Mouse (Mus musculus): Measurements from ENCODE around the gene Tmem260.

Gene Tmem260

DNA sequence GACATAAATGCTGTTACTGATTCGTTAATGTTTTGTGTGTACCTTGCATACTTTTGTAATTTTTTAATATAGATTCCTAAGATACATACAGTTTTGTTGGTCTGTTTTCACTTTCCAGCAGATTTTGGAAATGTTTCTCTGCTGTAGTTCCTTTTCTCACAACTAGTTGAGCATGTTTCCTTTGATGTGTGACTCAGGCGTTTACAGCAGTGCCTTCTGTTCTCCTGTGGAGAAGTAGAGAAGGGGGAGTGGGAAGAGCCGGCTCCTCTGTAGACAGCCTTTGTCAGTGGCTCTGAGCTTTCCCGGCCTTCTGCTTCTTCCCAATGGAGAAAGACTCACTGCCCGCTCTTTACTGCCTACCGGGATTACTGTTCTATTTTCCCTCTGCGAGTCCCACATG lies 35.7 kb downstream of the Tmem260 start:
- no peak for DNase-seq (ENCODE audit: low spot score in 2 of 2)

DNA sequence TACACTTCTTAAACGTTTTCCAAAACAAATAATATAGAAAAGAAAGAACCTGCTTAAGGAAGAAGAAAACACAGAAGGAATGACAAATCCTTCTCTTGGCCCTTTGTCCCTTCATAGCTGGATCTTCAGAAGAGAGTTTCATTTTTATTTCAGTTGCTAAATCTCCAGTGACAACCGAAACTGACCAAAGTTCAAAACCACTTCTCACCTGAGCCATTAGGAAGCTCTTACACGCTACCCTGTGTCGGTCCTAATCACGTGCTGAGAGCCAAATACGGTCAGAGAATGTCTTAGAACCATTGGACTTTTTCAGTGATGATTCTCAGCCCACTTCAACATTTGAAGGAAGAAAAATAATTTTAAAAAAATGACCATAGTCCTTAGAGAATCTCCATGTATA lies 36.8 kb downstream of the Tmem260 start:
- DNase-seq (ENCODE audit: low spot score in 2 of 2) = no peak

DNA sequence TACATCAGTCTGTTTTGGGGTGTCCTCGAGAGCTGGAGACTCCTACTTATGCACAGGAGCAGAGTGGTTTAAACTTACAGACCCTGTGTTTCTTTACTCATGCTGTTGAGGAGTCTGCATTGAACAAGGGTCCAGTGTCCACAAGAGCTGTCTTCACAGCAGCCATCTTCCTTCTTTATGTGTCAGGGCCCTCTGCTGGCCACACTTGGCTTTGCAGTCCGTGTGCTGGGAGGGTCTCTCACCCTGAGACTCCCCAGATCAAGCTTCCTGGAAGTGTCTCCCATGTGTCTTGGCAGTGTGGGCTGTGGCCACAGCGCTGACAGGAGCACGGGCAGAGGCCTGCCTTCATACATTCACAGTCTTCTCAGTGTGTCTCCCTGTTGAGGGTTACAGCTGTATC lies 48.0 kb downstream of the Tmem260 start:
- peak; percentile 44 to 62 for DNase-seq (ENCODE audit: low spot score in 2 of 2)

DNA sequence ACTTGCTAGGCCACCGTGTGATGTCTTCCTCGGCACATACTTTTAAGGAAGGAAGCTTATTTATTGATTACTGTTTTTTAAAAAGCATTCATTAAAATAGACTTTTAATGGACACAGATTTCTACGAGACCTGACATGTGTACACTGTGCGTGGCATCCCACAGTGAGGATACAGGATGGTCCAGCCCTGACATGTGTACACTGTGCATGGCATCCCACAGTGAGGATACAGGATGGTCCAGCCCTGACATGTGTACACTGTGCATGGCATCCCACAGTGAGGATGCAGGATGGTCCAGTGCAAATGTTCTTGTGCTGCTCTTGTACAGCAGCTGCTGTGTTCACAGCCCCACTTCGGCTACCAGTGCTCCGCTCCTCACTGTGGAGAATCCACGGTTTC lies 56.6 kb downstream of the Tmem260 start:
- no peak for DNase-seq (ENCODE audit: low spot score in 2 of 2)

DNA sequence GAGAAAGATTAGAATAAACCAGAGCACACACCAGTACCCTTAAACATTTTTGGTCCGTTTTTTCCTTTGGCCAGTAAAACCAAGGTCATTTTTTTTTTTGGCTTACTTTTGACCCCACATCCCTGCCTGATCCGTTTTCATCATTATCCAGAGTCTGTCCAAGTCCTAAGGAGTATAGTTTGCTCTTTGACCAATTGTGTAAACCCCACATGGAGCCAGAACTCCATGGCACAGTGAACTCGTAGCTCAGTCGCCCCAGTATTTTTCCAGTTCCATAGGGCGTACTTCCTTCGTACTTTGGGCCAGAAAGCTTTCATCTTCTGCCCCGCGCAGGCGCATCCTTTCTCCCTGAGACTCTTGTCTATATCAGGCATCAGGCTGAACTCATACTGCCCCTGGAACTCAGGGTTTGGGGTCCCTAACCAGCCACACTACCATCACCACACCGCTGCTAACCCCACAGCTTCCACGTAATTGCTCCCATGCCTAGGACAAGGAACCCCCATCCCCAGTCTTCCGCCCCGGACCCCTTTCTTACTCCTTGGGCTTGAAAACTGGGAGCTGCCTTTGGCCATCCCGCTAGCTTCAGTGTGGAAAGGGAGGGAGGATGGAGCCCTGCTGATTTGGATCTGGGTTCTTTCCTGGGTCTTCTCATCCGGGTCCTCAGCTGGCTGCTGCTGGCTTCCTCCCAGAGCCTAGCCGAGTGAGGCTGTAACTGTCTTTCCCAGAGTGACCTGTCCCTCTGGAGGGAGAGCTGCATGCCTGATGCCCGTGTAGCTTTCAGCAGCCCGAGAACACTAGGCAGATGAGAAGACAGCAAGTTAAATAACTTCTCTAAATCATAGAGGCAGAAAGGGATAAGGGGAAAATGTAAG lies 58.0 kb downstream of the Tmem260 start:
- DNase-seq (ENCODE audit: low spot score in 2 of 2) = no peak

DNA sequence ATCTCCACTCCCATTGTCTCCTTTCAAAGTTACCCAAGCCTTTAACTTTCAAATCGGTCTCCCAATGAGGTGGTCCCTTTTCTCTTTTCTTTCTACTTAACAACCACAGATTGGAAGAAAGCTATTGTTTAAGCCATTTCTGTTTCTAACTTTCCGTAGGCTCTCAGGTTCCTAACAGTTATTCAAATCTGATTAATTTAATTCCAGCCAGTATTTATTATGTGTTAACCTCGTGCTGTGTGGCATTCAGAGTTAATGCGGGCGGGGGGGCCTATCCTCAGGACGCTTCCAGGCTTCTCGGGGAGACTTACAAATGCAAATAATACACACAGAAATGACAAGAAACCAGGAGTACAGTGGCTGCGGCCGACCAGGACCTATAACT lies 58.6 kb downstream of the Tmem260 start:
- no peak for DNase-seq (ENCODE audit: low spot score in 2 of 2)

DNA sequence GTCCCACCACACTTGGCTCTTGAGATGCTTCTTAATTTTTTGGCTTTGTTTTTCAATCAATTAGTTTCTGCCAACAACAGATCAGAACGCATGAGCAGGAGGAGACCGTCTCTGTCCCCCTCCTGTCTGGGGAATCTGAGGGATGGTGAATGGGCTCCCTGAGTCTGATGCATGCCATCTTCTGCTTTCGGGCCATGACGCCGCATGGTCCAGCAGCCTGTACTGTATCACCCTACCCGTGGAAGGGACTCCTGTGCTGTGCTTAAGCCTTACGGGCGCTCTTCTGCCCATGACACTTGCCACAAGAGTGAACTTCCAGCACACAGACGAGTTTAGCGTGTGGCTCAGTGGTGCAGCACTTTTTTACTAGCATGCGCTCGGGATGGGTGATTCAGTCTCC lies 59.7 kb downstream of the Tmem260 start:
- no peak for DNase-seq (ENCODE audit: low spot score in 2 of 2)

DNA sequence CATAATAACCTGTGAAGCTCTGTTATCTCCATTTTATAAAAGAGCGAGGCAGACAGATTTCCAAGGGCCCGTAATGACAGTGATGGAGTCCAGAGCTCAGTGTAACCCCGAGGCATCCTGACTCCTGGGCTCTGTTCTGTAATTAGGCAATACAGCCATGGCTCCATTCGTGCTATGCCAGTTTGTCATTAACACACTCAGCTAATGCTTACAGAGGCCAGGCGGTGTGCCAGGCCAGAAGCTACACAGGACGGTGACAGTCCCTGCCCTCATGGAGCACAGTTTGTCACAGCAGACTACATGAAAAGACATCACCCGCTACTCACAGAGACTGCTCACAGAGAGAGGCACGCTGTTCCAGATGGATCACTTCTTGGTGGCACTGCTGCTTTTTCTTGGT lies 61.5 kb downstream of the Tmem260 start:
- no peak for DNase-seq (ENCODE audit: low spot score in 2 of 2)

DNA sequence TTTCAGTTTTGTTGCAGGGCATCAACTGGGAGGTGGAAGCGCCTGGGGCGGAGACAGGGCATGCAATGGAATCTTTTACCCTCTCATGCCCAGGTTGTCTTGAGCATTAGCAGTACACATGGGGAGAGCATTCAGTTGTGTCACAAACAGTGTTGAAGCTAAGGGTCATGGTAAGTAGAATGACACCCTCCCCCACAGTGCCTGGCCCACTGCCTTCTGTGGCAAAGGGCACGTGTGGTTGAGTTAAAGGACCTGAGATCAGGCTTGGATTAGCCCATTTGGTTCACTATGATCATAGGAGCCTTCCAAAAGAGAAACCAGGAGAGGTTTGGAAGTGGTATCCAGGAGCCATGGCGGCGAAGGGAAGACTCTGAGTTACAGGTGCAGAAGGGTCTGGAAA lies 63.2 kb downstream of the Tmem260 start:
- DNase-seq (ENCODE audit: low spot score in 2 of 2) = no peak

DNA sequence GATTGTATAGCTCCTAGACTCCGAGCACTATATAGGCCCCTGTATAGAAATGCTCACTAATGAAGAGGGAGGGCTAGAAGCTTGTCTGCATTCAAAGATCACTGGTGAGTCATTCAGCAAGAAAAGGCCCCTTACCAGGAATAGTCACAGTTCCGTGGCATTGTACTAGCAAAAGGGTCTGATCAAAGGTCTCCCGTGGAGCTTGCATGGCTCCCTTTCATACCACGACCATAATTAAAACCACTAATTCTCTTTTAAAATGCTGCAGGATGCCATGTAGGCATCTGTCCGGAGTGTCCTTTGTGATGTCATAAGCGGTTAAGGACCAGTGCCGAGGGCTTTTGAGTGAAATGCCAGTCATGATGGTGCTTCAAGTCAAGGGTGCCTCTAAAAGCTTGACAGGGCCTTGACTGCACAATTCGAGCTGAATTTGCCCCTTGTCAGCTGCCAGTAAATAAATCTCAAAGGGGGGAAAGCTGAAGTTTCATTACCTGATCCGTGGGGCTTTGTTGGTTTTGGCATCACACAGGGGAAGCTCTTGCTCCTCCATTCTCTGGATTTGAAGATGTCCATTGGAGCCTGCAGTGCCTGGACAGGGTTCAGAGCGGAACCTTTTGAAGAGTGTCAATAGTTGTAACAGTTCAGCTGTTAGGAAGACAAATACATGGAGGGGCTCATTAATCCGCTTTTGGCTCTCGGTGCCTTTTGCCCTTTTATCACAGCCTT lies 67.3 kb downstream of the Tmem260 start:
- no peak for DNase-seq (ENCODE audit: low spot score in 2 of 2)

DNA sequence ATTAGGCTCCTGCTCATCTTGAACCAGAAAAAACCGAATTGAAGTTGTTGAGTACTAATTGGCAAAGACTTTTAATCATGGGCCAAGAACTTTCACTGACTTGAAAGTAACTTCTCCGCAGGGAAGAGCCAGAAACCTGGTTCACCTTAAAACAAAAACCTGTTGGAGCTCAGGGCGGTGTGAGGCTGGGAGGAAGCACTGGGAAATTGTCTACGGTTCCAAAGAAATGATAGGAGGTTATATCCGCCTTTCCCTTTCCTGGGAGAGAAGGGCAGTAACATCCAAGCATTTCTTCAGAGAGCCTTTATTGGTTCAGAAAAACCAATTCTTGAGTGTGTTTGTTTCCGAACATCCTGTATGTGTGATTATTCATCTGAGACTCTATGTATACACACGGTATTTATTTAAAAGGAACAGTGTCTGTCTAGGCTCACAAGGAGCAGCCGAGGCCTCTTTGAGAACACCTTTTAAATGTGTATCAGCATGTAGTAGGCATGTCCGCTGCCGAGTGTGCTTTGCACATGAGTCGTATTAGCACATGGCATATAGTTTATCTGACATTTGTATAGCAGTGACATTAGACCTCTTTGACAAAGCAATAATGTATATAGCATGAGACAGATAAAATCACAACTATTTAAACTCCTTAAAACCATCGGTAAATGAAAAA lies 68.0 kb downstream of the Tmem260 start:
- DNase-seq (ENCODE audit: low spot score in 2 of 2) = no peak

DNA sequence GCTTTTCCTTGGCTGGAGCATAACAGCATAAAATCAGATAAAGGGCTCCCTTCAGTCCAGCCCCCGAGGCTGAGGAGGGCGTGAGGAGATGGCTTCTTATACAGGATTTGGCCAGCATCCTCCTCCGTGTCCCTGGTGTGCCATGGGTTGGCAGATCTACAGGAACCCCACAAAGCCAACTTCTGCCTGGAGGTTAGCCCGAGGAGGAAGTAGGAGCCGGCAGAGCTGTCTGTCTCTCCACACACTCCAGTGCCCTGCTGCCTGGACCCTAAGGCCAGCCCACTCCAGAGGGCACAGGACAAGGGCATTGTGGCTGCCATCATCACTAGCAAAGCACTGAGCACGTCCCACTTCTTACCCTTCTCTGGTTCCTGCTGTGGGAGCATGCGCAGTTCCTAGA lies 68.7 kb downstream of the Tmem260 start:
- DNase-seq (ENCODE audit: low spot score in 2 of 2) = no peak

DNA sequence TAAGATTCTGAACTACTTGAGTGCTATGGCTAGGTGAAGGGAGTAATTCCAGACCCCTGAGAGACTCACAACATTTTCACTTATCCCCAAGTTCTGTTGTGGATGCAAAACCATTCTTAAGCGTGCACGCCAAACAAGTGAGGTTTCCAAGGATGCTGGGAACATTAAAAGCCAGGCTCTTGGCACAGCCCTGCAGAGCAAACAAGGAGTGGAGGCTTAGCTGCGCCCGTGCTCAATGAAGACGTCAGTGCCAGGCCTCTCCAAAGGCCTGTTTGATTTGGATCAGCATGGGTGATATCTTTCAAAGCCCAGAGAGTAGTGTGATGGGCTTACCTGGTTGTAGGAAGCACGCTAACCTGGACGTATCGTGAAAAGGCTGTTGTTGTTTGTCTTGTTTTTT lies 69.6 kb downstream of the Tmem260 start:
- DNase-seq (ENCODE audit: low spot score in 2 of 2) = no peak

DNA sequence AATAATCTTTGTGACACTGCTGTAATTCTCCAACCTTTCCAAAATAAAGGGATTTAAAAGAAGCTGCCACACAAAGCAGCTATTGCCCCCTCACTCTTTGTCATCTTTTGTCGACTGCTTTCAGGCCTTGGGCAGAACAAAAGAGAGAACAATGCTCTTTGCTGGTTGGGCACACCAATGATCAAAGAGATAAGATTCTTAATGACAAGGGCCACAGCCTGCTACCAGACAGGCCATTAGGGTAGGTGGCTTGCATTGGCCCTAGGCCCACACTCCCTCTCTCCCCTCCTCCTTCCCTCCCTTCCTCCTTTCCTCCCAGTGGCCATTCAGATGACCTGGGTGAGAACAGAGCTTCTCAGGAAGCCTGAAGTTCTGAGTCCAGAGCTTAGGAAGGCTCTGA lies 77.4 kb downstream of the Tmem260 start:
- no peak for DNase-seq (ENCODE audit: low spot score in 2 of 2)

DNA sequence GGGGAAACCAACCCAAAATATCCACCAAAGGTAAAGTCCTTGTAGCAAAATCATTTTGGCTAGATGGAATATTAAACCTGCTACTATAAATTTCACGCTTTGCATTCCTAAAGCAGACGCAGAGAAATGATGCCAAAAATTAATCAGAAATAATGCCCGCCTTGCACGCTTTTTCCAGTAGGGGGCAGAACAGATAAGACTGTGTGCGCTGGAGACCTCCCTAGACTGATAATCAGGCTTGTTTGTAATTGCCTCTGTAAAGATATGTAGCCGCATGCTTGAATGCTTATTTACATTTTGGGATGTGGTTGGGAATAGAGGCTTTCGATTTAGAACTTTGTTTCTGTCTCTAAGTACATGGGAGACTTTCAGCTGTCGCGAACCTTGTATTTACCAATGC lies 78.2 kb downstream of the Tmem260 start:
- no peak for DNase-seq (ENCODE audit: low spot score in 2 of 2)

DNA sequence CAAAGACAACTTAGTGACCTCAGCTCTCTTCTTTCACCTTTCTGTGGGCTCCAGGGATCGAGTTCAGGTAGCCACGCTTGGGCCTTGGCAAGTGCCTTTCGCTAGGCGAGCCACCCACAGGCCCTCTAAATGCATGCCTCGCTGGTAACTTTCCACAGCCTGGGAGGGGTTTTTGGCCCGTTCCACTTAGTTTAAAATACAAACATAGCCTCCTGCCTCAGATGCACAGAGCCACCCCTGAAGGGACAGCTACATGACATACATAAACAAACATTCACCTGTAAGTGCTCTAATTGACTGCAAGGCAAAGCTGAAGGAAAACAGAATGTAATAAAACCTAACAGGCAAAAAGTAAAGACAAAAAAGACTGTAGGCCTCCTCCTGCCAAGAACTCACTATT lies 79.1 kb downstream of the Tmem260 start:
- DNase-seq (ENCODE audit: low spot score in 2 of 2) = no peak

DNA sequence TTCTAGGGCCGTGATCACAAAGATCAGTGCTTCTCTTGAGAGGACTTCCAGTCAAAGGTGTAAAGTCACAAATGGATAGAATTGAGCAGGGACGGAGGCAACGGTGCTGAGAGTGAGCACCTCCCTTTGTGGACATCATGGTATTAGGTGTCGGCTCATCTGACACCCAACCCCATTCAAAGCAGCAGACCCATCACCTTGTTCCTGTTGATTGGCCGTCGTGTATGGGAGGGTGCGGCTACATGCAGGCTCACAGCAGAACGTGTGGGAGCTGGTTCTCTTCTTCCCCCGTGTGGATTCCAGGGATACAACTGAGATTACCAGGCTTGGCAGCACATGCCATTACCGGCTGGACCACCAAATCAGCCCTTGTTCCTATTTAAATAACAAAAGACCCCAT lies 84.7 kb downstream of the Tmem260 start:
- no peak for DNase-seq (ENCODE audit: low spot score in 2 of 2)

DNA sequence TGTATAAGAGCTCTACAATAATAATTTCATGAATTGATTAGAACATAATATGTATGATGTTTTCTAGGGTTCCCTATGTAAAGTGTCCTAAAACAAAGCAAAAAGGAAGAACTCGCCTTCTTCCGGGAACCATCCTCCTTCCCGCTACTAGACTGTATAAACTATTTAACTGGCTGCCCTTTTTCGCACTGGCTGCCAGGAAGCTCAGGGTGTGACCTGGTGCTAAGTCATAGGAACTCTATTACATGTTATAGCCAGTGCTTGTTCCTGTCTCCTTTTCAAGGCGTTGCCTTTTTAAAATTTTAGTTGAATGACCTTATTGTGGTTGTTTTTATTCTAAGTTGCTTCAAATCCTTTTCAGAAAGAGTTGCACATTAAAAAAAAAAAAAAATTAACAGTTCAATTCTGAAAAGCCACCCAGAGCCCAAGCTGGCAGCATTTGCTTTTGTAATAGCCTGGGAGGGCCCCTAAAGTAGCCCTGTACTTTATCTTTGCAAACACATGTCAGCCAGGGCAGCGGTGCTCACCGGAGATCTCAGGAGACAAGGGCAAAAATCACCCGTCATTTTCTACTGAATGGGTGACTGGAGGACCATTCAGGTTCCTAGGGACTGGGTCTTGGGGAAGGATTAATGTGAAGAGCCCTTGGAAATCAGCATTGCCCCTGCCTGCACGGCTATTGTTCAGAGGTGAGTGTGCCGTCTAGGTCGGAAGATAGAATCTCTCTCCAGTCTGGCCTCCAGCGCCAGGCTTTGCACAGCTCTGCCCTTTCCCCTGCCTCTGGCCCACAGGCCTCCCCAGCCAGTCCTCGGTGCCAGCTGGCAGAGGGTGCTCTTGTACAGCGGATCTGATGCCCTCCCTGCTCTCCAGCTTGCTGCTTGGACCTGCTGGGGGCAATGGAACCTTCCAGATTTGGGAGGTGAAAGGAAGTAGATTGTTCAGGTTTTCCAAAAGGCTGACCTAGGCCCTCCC lies 92.2 kb downstream of the Tmem260 start:
- no peak for DNase-seq (ENCODE audit: low spot score in 2 of 2)

DNA sequence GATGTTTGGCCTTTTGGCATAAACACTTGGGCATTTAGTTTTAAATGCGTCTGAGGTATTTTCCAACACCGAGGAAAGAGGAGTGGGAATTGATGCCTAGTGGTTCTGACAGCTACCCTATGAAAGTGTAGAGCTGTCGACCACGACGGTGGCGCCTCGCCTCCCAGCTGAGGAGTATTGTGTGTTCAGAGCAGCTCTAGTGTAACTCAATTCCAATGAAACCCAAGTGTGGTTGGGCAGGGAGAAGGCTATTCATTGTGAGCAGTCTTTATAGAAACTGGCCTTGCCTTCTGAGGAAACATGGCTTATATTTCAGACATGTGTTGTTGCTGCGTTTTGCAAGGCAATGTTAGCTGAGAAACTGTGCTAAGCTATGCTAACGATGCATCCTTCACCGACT lies 99.2 kb downstream of the Tmem260 start:
- DNase-seq (ENCODE audit: low spot score in 2 of 2) = no peak

DNA sequence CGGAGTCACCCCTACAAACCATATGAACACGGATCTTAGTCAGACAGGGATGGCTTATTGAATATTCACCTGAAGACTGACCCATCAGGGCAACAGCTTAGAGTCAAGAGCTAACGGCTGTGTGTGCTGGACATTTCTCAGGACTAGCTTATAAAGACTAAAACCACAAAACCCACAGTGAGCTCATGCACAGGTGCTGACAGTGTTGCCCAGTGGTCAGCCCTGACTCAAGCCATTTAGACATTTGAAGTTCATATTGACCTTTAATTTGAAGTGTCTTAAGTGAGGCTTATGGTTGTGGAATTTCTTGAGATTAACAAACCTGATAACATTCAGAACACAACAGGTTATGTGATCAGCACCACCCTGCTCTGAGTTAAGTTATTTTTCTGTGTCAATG lies 100.1 kb downstream of the Tmem260 start:
- DNase-seq (ENCODE audit: low spot score in 2 of 2) = no peak

DNA sequence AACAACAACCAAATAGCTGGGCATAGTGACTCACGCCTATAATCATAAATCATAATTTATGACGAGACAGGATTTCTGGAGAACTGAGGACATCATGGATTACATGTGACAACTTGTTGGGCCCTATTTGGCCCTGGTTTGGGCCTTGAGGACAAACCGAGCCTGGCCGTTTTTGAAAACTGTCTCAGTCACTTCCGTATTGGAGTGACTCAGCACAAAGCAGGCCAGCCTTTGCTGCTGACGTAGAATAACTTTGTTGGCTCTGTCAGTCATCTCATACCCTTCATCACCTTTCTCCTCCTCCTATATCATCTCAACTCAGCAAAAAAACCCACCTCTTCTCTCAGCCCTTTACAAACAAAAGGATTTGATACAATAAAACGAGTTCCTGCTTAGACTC lies 103.8 kb downstream of the Tmem260 start:
- DNase-seq (ENCODE audit: low spot score in 2 of 2) = no peak

DNA sequence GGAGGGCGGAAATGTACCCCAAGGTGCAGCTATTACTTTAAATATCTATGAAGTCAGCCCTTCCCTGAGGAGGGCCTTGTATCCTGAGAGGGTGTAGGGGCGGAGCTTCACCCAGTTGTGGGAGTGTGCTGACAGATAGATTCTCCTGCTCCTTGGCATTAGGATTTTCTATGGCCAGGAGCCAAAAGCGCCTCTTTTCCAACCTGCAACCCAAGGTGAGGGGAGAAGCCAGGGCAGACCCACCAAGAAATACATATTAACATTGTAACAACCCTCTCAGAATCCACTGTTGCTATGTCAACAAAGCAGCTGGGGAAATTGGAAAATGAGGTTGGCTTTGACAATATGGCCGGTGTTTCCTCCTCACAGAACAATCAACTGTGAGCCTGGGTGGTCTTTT lies 107.3 kb downstream of the Tmem260 start:
- DNase-seq (ENCODE audit: low spot score in 2 of 2) = no peak

Measured in thymus, postnatal 10 days (tissue).